In genomic region chr9:100544948-100545714, GRCm38 (mm10) we compare ENCODE assay signal across 8 mouse cellular contexts. TPM values are rescaled to one million over a fixed set of nuclear protein-coding genes. Genes with fewer than 3 reads are reported as not detected.
A peak's percentile ranks its signal among the peaks of the same experiment; 100 is the strongest.
DNase-seq lines count a peak whose midpoint lies in the region; ATAC-seq and TF ChIP-seq lines count a peak whose summit lies in the region.

No protein-coding gene starts in this region.

- peaks cover 3% of the 10 kb centered on the region; the same call in 1 of the 2 replicates for H3K4me1 ChIP-seq in spleen, adult 2 months (ENCODE audit: control insufficient read depth, insufficient read depth, insufficient read length)
- H3K4me1 ChIP-seq in heart, embryonic 16.5 days (ENCODE audit: control insufficient read depth, insufficient read depth, low read length), result peaks cover 16% of the 10 kb centered on the region
- peaks cover 6% of the 10 kb centered on the region; the same call in 1 of the 2 replicates for H3K4me1 ChIP-seq in lung, postnatal 0 days (ENCODE audit: insufficient read depth, low read depth, low read length)

- peaks cover 9% of the 10 kb centered on the region for H3K9me3 ChIP-seq in heart, embryonic 16.5 days (replicated peaks; ENCODE audit: control insufficient read depth, low read length)
- H3K9me3 ChIP-seq in lung, postnatal 0 days (ENCODE audit: low read length), result peaks cover 5% of the 10 kb centered on the region; the same call in 1 of the 2 replicates

- no peaks in the 10 kb centered on the region for H3K27me3 ChIP-seq in spleen, adult 2 months (ENCODE audit: control insufficient read depth, insufficient read depth, low read length)
- H3K27me3 ChIP-seq in heart, embryonic 16.5 days (ENCODE audit: control insufficient read depth, insufficient read depth, low read length), result no peaks in the 10 kb centered on the region
- no peaks in the 10 kb centered on the region for H3K27me3 ChIP-seq in lung, postnatal 0 days (replicated peaks; ENCODE audit: insufficient read depth, low read length)

- no peaks in the 10 kb centered on the region for H3K36me3 ChIP-seq in spleen, adult 2 months (ENCODE audit: control insufficient read depth, insufficient read depth, low read length)
- peaks cover 12% of the 10 kb centered on the region for H3K36me3 ChIP-seq in heart, embryonic 16.5 days (ENCODE audit: control insufficient read depth, insufficient read depth)
- no peaks in the 10 kb centered on the region for H3K36me3 ChIP-seq in lung, postnatal 0 days (ENCODE audit: insufficient read depth, low read length)

- WGBS in spleen, adult 2 months, result 2% methylated on average over 38 of the region's 38 CpGs
- WGBS in heart, embryonic 16.5 days, result under 1% methylated on average over 38 of the region's 38 CpGs
- 1% methylated on average over 32 of the region's 38 CpGs for WGBS in lung, postnatal 0 days

- peak overlapping the region; percentile 96 for H3K9ac ChIP-seq in heart, embryonic 16.5 days (ENCODE audit: low read length)
- peak overlapping the region; percentile 87 for H3K9ac ChIP-seq in lung, postnatal 0 days (replicated peaks; ENCODE audit: low read depth)

- H3K4me2 ChIP-seq in heart, embryonic 16.5 days (ENCODE audit: low read depth, low read length), result peak overlapping the region; percentile 84
- H3K4me2 ChIP-seq in lung, postnatal 0 days (replicated peaks; ENCODE audit: low read depth, low read length), result peak overlapping the region; percentile 72

- TF ChIP-seq EP300 in lung, postnatal 0 days (IDR thresholded peaks at IDR 0.05), result no peak

- ATAC-seq in heart, embryonic 16.5 days (replicated peaks; ENCODE audit: extremely low read depth, insufficient read depth, low FRiP score), result peak; percentile 56
- peak; percentile 30; the same call in 1 of the 2 replicates for ATAC-seq in lung, postnatal 0 days

- peak; percentile 66 for DNase-seq in adrenal gland, adult 8-10 months
- no peak for DNase-seq in adrenal gland, adult (ENCODE audit: inconsistent age in 2 of 2, low spot score in 1 of 2)
- peak in 1 of 2 experiments; percentile 21 for DNase-seq in spleen, adult 2 months (ENCODE audit: low read depth in 1 of 2, low spot score in 2 of 2)
- no peak for DNase-seq in spleen, adult 18-20 months
- DNase-seq in lung, postnatal 0 days (ENCODE audit: low spot score), result peak; percentile 75
- DNase-seq in thymus, adult 18-20 months, result peak; percentile 73 to 77
- no peak for DNase-seq in ovary, adult 18-20 months (ENCODE audit: low spot score)

- H3K27ac ChIP-seq in spleen, adult 2 months (ENCODE audit: insufficient read depth, low read length), result peak overlapping the region; percentile 99
- H3K27ac ChIP-seq in heart, embryonic 16.5 days (ENCODE audit: low read length), result peak overlapping the region; percentile 94
- peak overlapping the region; percentile 96 for H3K27ac ChIP-seq in lung, postnatal 0 days (ENCODE audit: low read length)

- H3K4me3 ChIP-seq in spleen, adult 2 months (ENCODE audit: extremely low read depth, insufficient read depth, insufficient read length), result peak overlapping the region; percentile 99
- H3K4me3 ChIP-seq in heart, embryonic 16.5 days (ENCODE audit: low read length), result peak overlapping the region; percentile 88
- peak overlapping the region; percentile 94 for H3K4me3 ChIP-seq in lung, postnatal 0 days (ENCODE audit: low read depth, low read length)

- TF ChIP-seq POLR2A in spleen, adult 2 months (IDR thresholded peaks at IDR 0.05; ENCODE audit: low read depth, low read length), result no peak

- TF ChIP-seq CTCF in spleen, adult 2 months (IDR thresholded peaks at IDR 0.05; ENCODE audit: extremely low read depth, insufficient read depth, insufficient read length, insufficient replicate concordance), result no peak
- TF ChIP-seq CTCF in lung, postnatal 0 days (IDR thresholded peaks at IDR 0.05), result no peak

RNA-seq across cellular contexts. Expression of gene Nck1, which starts 0.8 kb away (rescaled TPM):
- total RNA-seq in adrenal gland, adult 8-10 months (2022), result 10 to 100 TPM; 46.4 to 53.8 (median 49.6) TPM
- 2.0 and 2.2 TPM in 2 replicates for polyA plus RNA-seq in spleen, adult 2 months (2012; rRNA removed)
- polyA plus RNA-seq in heart, embryonic 16.5 days (2015; fragmentation: Nextera tagmentation; extraction: Ambion mirVana), result 57.5 and 66.3 TPM in 2 replicates
- 77.9 and 87.8 TPM in 2 replicates for polyA plus RNA-seq in lung, postnatal 0 days (2015; fragmentation: Nextera tagmentation; extraction: Ambion mirVana)

RNA-seq across cellular contexts. Expression of gene Slc35g2, which starts 25.8 kb away (rescaled TPM):
- total RNA-seq in adrenal gland, adult 8-10 months (2022), result 10 to 100 TPM in 2 of 4 experiments, 1 to 10 TPM in 2; 9.2 to 15.4 (median 10.6) TPM
- 0.07 and 0.14 TPM in 2 replicates for polyA plus RNA-seq in spleen, adult 2 months (2012; rRNA removed)
- 9.6 and 11.2 TPM in 2 replicates for polyA plus RNA-seq in heart, embryonic 16.5 days (2015; fragmentation: Nextera tagmentation; extraction: Ambion mirVana)
- polyA plus RNA-seq in lung, postnatal 0 days (2015; fragmentation: Nextera tagmentation; extraction: Ambion mirVana), result 16.1 and 16.7 TPM in 2 replicates

RNA-seq across cellular contexts. Expression of gene Stag1, which starts 52.5 kb away (rescaled TPM):
- 10 to 100 TPM; 34.0 to 46.9 (median 36.2) TPM for total RNA-seq in adrenal gland, adult 8-10 months (2022)
- polyA plus RNA-seq in spleen, adult 2 months (2012; rRNA removed), result 2.1 and 2.5 TPM in 2 replicates
- 22.9 and 23.9 TPM in 2 replicates for polyA plus RNA-seq in heart, embryonic 16.5 days (2015; fragmentation: Nextera tagmentation; extraction: Ambion mirVana)
- polyA plus RNA-seq in lung, postnatal 0 days (2015; fragmentation: Nextera tagmentation; extraction: Ambion mirVana), result 38.1 and 40.1 TPM in 2 replicates

RNA-seq across cellular contexts. Expression of gene Il20rb, which starts 58.5 kb away (rescaled TPM):
- total RNA-seq in adrenal gland, adult 8-10 months (2022), result 1 to 10 TPM in 3 of 4 experiments, under 1 TPM in 1; 0.87 to 1.4 (median 1.0) TPM
- 0.68 and 1.2 TPM in 2 replicates for polyA plus RNA-seq in spleen, adult 2 months (2012; rRNA removed)
- 0.92 and 2.2 TPM in 2 replicates for polyA plus RNA-seq in heart, embryonic 16.5 days (2015; fragmentation: Nextera tagmentation; extraction: Ambion mirVana)
- polyA plus RNA-seq in lung, postnatal 0 days (2015; fragmentation: Nextera tagmentation; extraction: Ambion mirVana), result 1.9 and 2.2 TPM in 2 replicates

Comparison
In these comparisons a context has a peak if more than half of its experiments do, and no peak if none do; other contexts are left out.
1. DNase-seq: peak in adrenal gland, adult 8-10 months (single experiment), lung, postnatal 0 days (single experiment) and thymus, adult 18-20 months (2 of 2); none in adrenal gland, adult (0 of 2), spleen, adult 18-20 months (0 of 2) and ovary, adult 18-20 months (single experiment).
2. RNA of gene Nck1, which starts 0.8 kb away (polyA plus RNA-seq): 77.9 to 87.8 TPM in lung, postnatal 0 days and 57.5 to 66.3 TPM in heart, embryonic 16.5 days; 2.0 to 2.2 TPM in spleen, adult 2 months; every median in the first group is over 10 times any median in the second.
3. Peak in every context shown above with its lines, with median percentiles within 50 percentile points of each other: H3K27ac ChIP-seq and H3K4me3 ChIP-seq.